Mouse (Mus musculus): ENCODE results near the gene Cbll1.

DNA sequence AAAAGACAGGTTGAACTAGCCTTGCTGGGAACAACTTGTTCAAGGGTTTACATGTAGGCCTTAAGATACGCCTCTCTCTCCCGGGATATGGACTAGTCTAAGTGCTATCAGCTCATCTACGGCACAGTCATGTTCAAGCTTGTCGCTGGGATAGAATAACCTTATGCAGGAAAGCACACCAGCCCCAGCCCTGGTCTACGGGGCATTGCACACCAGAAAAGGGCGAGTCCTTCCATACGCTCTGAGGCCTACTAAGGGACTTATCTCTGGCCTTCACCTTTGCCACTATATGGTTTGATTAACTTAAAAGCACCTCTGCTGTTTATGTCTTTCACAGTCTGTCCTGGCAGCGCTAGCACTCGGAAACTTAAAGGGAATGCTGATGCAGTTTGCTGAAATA is 38.0 kb downstream of the Cbll1 start:
- TF ChIP-seq CTCF (IDR thresholded peaks at IDR 0.05; ENCODE audit: extremely low read depth, insufficient read depth, insufficient read length, insufficient replicate concordance): no peak
- TF ChIP-seq POLR2A (IDR thresholded peaks at IDR 0.05; ENCODE audit: low read depth, low read length): no peak

Data from spleen, adult 2 months (tissue).